Mouse (Mus musculus): ENCODE results near the gene Dck.
A peak's percentile ranks its signal among the peaks of the same experiment; 100 is the strongest.

The Dck gene

GRCm38 (mm10) chr5:88791256-88792245 is 26.8 kb downstream of the Dck start:
- DNase-seq (ENCODE audit: extremely low spot score, low read depth, low spot score): peak; percentile 49

GRCm38 (mm10) chr5:88793676-88794075 is 28.9 kb downstream of the Dck start:
- DNase-seq (ENCODE audit: extremely low spot score, low read depth, low spot score): no peak

GRCm38 (mm10) chr5:88795910-88796584 is 31.3 kb downstream of the Dck start:
- no peak for DNase-seq (ENCODE audit: extremely low spot score, low read depth, low spot score)

GRCm38 (mm10) chr5:88796588-88796987 is 31.8 kb downstream of the Dck start:
- no peak for DNase-seq (ENCODE audit: extremely low spot score, low read depth, low spot score)

GRCm38 (mm10) chr5:88797121-88797520 is 32.3 kb downstream of the Dck start:
- no peak for DNase-seq (ENCODE audit: extremely low spot score, low read depth, low spot score)

GRCm38 (mm10) chr5:88805616-88806015 is 40.8 kb downstream of the Dck start:
- DNase-seq (ENCODE audit: extremely low spot score, low read depth, low spot score): no peak

GRCm38 (mm10) chr5:88806278-88806677 is 41.5 kb downstream of the Dck start:
- DNase-seq (ENCODE audit: extremely low spot score, low read depth, low spot score): no peak

GRCm38 (mm10) chr5:88807342-88807741 is 42.5 kb downstream of the Dck start:
- no peak for DNase-seq (ENCODE audit: extremely low spot score, low read depth, low spot score)

GRCm38 (mm10) chr5:88813188-88813587 is 48.4 kb downstream of the Dck start:
- DNase-seq (ENCODE audit: extremely low spot score, low read depth, low spot score): no peak

- DNase-seq (ENCODE audit: extremely low spot score, low read depth, low spot score): no peak
These were observed 49.8 kb downstream of the Dck start for GRCm38 (mm10) chr5:88814552-88814951.

GRCm38 (mm10) chr5:88821542-88821941 is 56.7 kb downstream of the Dck start:
- DNase-seq (ENCODE audit: extremely low spot score, low read depth, low spot score): peak; percentile 18

- DNase-seq (ENCODE audit: extremely low spot score, low read depth, low spot score): no peak
These were observed 60.0 kb downstream of the Dck start for GRCm38 (mm10) chr5:88824838-88825237.

GRCm38 (mm10) chr5:88829835-88830571 is 65.2 kb downstream of the Dck start:
- DNase-seq (ENCODE audit: extremely low spot score, low read depth, low spot score): no peak

- no peak for DNase-seq (ENCODE audit: extremely low spot score, low read depth, low spot score)
These were observed 66.1 kb downstream of the Dck start for GRCm38 (mm10) chr5:88830880-88831279.

- DNase-seq (ENCODE audit: extremely low spot score, low read depth, low spot score): no peak
These were observed 67.1 kb downstream of the Dck start for GRCm38 (mm10) chr5:88831935-88832334.
